Mouse (Mus musculus) urinary bladder, postnatal 10 days (tissue): Measurements from ENCODE around the gene Socs3.

ENCODE experiments used
- DNase-seq: peaks from one replicate; pipeline ENCODE4 v3.0.0; 2022; ENCODE audit warnings: low spot score

The Socs3 gene

GRCm38 (mm10) chr11:117969945-117970872 lies at the start of gene Socs3:
Gene Socs3 (minus strand): TSS chr11:117970047.
- DNase-seq = peak; percentile 92

GRCm38 (mm10) chr11:118018328-118018727 lies 48.5 kb upstream of the Socs3 start:
- DNase-seq = no peak

- no peak for DNase-seq
Observed at GRCm38 (mm10) chr11:118015381-118016145, 45.7 kb upstream of the Socs3 start.

- no peak for DNase-seq
Observed at GRCm38 (mm10) chr11:118014391-118014995, 44.6 kb upstream of the Socs3 start.

GRCm38 (mm10) chr11:118013339-118013738 lies 43.5 kb upstream of the Socs3 start:
- DNase-seq = no peak

- DNase-seq = no peak
Observed at GRCm38 (mm10) chr11:118012595-118012994, 42.7 kb upstream of the Socs3 start.

- no peak for DNase-seq
Observed at GRCm38 (mm10) chr11:118009865-118010571, 40.2 kb upstream of the Socs3 start.

- DNase-seq = no peak
Observed at GRCm38 (mm10) chr11:118008843-118009242, 39.0 kb upstream of the Socs3 start.

GRCm38 (mm10) chr11:118008144-118008805 lies 38.4 kb upstream of the Socs3 start:
- no peak for DNase-seq

- DNase-seq = no peak
Observed at GRCm38 (mm10) chr11:118007460-118008143, 37.8 kb upstream of the Socs3 start.

GRCm38 (mm10) chr11:118004217-118004616 lies 34.4 kb upstream of the Socs3 start:
- DNase-seq = no peak

- no peak for DNase-seq
Observed at GRCm38 (mm10) chr11:118003718-118004117, 33.9 kb upstream of the Socs3 start.

GRCm38 (mm10) chr11:118003176-118003575 lies 33.3 kb upstream of the Socs3 start:
- no peak for DNase-seq

- no peak for DNase-seq
Observed at GRCm38 (mm10) chr11:118000565-118001215, 30.8 kb upstream of the Socs3 start.

- DNase-seq = no peak
Observed at GRCm38 (mm10) chr11:118000083-118000482, 30.2 kb upstream of the Socs3 start.

- DNase-seq = no peak
Observed at GRCm38 (mm10) chr11:117999260-117999934, 29.6 kb upstream of the Socs3 start.

GRCm38 (mm10) chr11:117998356-117998755 lies 28.5 kb upstream of the Socs3 start:
- DNase-seq = no peak

GRCm38 (mm10) chr11:117997085-117997484 lies 27.2 kb upstream of the Socs3 start:
- DNase-seq = no peak

GRCm38 (mm10) chr11:117996066-117996465 lies 26.2 kb upstream of the Socs3 start:
- no peak for DNase-seq

GRCm38 (mm10) chr11:117995661-117996060 lies 25.8 kb upstream of the Socs3 start:
- no peak for DNase-seq
